Mouse (Mus musculus): ENCODE measurements around the gene Mllt3.

The Mllt3 gene

DNA sequence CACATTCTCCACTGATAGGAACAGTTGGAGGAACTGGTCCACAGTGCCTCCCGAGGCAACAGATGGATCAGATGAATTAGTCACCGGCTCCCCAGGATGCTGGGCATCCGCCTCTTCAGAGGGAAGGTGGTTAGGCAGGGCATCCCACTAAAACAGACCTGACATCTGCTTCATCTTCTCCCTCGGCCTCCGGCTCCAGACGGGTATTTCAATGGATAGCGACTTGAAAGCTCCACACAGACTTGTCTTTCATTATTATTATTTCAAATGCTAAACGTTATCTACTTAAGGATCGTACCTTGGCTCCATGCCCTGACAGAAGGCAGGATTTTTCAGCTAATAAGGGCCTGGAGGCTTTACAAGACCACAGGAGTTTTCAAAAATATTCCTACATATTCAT, 214.0 kb downstream of the Mllt3 start:
- peak; percentile 31 for DNase-seq

DNA sequence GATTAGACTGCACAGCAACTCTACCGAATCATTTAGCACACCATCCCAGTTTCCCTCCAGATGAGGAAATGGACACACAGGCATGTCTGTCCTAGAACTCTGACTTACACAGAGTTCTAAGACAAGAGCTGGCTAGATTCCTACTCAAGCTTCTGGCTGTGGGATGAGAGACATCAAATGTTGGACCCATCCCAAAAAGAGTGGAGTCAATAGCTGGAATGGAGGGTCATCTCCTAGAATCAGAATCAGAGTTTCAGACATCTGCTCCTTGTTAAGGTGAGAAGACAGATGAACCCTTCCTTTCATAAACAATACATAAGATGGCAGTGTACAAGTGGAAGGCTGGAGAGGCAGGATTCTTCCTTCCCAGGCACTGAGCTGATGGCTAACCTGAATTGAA, 214.9 kb downstream of the Mllt3 start:
- DNase-seq: no peak

GRCm38 (mm10) chr4:87815465-87816108, 217.6 kb downstream of the Mllt3 start:
- no peak for DNase-seq

- no peak for DNase-seq
These were observed 221.3 kb downstream of the Mllt3 start for GRCm38 (mm10) chr4:87811899-87812298.

DNA sequence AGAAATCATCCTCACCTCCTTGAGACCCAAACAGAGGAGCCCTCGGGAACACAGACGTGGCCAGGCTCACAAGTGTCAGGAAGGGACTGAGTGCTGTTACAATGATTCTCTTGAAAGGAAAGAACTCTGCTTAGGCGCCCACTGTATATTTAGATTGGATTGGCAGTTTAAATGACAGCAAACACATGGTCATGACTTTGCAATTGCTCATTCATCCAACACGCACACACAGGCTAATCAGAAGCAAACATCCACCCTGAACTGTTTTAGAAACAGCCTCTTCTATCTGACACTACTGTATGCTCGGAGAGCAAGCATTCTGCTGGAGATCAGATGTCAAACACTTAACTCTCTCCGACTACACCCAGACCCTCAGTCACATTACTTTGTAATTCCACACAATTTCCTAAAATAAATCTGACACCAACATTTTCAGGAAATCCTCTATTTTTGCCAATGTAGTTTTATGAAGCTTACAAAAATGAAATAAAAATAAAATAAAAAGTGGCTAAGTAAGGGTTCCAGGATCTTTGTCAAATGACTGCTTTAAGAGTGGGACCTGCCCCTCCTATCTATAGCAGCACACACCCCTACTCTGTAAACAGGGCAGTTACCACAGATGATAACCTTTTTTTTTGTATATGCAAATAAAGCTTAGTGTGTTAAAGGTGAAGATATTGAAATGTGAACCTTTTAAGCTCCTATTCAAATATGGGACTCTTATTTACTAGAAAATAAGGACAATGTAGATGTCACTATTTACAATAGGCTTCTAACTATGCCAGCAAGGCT, 226.8 kb downstream of the Mllt3 start:
- no peak for DNase-seq

DNA sequence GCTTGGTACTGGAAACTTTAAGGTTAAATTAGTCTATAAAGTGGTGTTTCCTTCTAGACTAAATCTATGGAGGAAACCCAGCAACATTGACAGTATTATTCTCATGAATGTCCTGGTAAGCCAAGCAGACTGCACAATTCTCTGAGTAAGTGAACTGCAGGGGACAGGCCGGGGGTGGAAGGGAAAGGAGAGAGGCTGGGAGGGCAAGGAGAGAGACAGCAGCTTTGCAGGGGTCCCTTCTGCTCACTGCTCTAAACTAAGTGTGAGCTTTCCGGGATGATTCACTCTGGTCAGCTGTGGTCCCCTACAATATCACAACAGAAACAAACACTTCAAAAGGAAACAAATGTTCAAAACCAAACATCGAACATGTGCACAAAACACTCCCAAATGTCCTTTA, 228.6 kb downstream of the Mllt3 start:
- DNase-seq: no peak

DNA sequence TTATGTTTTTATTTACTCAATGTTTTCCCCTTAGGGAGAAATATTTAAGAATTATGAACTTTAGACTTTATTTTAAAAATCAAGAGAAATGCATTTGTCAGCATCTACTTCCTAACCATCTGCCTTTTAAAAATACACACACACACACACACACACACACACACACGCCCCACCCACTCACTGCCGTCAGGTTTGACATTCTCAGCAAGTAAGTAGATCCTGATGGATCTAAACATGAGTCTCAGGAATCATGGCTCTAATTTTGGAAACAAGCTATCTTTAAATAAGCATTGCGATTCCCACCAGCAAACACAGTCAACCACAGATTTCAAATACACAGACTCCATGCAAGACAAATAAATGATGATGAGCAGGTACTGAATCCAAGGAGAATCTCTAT, 229.9 kb downstream of the Mllt3 start:
- DNase-seq: no peak

- DNase-seq: no peak
These were observed 231.0 kb downstream of the Mllt3 start for GRCm38 (mm10) chr4:87802140-87802539.

DNA sequence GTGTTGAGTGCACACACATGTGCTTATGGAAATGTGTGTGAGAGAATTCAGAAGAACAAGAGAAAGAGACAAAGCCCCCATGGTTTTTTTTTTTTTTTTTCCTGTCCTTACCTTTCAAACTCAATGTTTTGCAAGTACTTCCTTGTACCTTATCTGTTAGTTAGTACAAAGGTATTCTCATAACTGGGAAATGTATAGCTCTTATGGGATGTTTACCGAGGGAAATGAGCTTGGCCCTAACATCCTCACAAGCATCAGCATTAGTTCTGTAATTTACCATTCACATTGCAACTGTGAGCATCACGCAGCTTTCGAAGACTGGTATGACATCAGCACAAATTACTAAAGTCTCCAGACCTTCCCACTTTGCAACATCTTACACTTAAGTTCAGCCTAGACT, 231.8 kb downstream of the Mllt3 start:
- no peak for DNase-seq

DNA sequence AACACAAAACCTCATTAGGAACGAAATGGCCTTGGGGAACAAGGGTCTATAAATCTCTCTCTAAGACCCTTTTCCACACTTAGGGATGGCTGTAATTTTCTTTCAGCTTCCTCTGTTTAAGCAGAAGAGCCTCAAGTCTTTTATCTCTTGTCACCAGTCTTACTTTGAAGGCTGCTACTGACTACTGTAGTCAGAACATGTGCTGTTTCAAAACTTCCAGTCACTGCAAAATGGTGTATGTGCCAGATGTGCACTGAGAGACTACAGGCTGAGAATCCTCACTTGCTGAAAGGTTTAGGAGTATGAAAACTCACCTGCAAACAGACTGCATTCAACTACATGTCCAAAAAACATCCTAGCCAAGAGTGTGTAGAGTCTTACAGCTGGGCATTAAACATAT, 232.9 kb downstream of the Mllt3 start:
- DNase-seq: no peak

- no peak for DNase-seq
These were observed 233.7 kb downstream of the Mllt3 start for GRCm38 (mm10) chr4:87799418-87799817.

GRCm38 (mm10) chr4:87795261-87795660, 237.9 kb downstream of the Mllt3 start:
- no peak for DNase-seq

DNA sequence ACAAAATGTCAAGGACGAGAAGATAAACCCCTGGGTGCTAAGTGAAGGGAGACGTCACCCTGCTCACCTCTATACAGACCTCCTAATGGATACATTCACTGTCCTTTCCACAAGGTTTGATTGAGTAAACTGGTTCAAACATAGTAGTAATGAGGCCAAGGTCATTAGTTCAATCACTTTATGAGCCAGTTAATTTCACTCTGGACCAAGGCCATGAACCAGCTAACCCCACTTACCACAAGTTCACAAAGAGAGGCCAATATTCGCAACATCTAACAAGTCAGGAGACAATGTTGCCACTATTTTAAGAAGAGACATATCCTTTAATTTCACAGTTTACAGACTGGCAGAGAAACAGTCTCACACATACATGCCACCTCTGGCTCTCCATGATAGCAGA, 238.9 kb downstream of the Mllt3 start:
- DNase-seq: no peak

GRCm38 (mm10) chr4:87792511-87792910, 240.7 kb downstream of the Mllt3 start:
- no peak for DNase-seq

DNA sequence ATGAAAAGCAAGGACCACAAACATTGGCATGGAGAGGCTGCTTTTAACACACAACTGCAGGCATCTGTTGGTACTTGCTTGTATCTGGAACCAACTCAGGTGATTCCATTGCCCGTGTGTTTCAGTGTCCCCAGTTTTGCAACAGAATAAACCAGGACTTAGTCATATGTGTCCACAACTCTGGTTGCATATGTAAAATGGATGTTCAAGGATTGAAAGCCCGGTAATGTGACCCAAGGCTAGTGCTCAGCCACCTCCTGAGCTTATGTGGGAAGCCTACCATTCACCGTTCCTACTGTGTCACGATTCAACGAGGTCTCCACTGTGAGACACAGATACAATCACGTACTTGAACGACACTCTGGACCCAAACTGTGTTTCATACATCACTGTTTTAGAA, 243.7 kb downstream of the Mllt3 start:
- no peak for DNase-seq

DNA sequence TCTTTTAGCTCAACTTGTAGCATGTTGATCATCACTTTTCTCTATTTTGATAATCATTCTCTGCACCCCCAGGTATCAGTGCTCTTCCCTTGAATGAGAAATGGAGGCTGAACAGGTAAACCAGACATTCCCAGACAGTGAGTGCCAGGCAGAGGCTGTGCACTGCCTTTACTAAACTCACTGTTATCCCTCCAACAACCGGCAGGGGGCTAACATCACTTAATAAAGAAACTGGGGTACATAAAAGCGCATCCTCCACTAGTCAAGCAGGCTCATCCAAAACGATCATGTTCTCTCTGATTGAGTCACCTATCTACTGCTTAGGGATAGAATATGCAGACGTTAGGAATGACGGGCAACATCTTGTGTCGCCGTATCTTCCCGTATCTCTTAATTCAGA, 244.5 kb downstream of the Mllt3 start:
- no peak for DNase-seq

DNA sequence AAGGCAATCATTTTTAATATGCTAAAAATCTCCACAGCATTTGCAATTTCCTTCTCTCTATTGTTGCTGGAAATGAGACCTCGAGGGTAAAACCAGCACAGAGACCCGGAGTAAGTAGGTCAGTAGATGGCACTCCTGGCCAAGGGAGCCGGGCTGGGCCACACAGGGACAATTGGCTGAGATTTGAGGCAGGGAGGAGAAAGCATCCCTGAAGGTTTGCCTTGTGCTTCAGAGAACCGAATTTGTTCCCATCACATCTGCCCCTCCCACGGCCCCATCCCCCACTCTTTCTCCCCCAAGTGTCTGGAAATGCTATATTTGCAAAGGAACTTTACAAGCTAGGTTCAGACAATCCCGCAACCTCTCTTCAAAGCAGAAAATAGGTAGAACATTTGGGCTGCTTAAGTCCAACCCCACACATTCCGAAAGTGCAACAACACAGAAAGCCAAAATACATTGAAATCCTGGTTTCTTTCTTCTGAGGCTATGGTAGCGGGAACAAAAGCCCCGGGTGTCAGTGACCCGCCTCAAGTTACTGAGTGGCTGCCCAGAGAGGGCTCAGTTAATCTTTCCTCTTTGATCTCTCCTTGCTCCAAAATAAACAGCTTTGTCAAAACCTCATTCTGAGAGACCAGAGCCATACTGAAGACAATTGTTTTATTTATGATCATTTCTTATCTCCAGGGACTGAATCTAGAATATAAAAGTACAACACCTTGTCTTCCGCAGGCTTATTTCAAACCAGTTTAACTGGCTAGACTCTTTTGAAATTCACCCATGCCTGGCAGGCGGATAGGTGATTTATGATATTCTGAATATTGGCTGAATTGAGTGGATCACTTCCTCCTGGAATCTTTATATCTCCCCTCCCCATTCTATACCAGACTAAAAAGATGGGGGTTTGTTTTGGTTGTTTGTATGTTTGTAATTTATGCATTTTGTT, 247.8 kb downstream of the Mllt3 start:
- peak; percentile 46 for DNase-seq

GRCm38 (mm10) chr4:87783809-87784208, 249.4 kb downstream of the Mllt3 start:
- no peak for DNase-seq

GRCm38 (mm10) chr4:87781971-87782370, 251.2 kb downstream of the Mllt3 start:
- no peak for DNase-seq

DNA sequence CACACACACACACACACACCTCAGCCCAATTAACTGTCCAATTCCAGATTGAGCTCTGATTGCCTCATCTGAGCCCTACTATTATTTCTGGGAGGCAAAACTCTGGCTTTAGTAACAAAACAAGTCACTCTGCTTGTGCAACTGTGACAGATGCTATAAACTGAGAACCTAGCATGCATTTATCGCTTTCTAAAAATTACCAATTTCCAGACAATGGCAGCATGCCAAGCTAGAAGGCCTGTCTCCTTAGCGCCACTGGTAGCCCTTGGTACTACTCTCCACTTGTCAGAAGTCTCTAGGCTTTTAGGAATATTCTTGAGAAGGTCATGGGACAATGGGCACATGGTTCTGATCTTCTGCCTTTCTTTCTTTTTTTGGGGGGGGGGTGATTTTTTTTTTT, 257.4 kb downstream of the Mllt3 start:
- DNase-seq: no peak

DNA sequence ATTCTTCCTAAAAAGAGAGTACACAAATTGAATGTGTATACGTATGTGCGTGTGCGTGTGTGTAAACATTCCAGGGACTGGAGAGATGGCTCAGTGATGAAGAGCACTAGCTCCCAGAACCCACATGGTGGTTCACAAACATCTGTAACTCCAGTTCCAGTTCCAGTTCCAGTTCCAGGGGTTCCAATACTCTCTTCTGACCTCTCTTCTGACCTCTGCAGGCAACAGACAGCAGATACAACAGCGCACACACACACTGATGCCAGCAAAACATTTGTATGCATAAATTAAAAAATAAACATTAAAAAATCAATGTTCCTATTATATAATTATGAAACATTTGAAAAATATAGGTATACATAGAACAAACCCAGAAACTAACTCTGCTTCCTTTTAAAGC, 258.6 kb downstream of the Mllt3 start:
- no peak for DNase-seq

DNA sequence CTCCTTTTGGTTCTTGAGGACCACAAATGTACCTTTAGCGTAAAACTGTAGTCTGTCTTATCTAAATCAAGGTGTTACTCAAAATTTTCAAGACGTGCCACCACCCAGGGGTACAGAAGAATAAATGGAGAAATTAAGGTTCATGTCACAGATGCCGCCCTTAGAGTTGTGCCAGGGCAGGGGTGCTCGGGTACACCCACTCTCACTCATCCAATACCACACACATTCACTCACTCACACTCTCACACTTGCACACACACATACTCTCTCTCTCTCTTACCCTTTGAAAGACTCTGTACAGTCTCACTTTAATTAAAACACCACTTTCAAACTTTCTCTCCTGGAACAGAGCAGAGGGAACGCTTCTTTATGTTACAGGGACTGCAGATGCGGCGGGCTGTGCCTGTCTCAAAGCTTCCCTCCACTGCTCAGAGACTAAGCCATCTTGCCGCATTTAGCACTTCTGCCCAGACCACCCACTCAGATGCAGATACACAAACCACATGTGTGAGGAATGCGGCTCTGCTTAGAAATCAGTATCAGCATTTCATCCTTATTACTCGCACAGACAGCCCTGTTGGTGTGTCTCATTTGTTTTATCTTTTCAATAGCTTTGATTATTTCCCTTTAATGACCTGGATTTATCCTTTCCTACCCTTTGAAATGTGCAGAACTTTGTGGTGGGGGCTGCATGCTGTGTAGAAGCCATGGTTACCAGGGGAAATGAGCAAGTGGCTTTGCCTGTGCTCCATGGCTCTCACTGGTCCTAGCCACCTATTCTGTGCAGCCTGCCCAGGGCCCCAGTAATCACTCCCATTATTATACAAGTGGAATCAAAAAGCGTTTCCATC, 265.2 kb downstream of the Mllt3 start:
- no peak for DNase-seq

DNA sequence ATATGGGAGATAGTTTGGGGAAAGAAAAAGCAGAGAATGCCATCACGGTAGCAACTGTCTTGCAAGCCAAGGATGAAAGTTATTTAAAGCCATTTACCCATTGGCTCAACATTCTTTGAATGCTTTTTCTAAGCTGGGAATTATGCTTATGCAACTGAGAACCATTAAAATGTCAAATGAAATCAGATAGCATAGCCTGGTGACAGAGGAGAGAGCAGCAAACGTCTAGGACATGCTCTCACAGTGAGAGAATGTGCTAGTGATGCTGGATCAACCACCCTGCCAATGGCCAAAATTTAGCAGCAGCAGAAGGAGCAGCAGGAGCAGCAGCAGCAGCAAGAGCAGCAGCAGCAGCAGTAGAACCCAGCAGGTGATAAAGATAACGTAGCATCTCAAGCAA, 267.4 kb downstream of the Mllt3 start:
- no peak for DNase-seq

Data from right cerebral cortex, postnatal 25 days (tissue).